Mouse (Mus musculus) frontal cortex, adult (tissue): ENCODE data around the gene Lrrc8e.
A peak's percentile ranks its signal among the peaks of the same experiment; 100 is the strongest.

Experiments used
- ATAC-seq: cut with Nextera tagmentation; 2 replicates; pipeline ENCODE4 v1.9.2; 2017; ENCODE audit warnings: mild to moderate bottlenecking, moderate library complexity, mixed read lengths; ENCODE audit not compliant: low TSS enrichment

Gene Lrrc8e

GRCm38 (mm10) chr8:4226739-4227347 is at the start of gene Lrrc8e:
Gene Lrrc8e (plus strand): TSS chr8:4226827.
- ATAC-seq, result no peak; the same call in 1 of the 2 replicates

- ATAC-seq, result no peak
Measured at GRCm38 (mm10) chr8:4183409-4183808, 43.2 kb upstream of the Lrrc8e start.

- ATAC-seq, result no peak
Measured at GRCm38 (mm10) chr8:4186151-4186550, 40.5 kb upstream of the Lrrc8e start.

- ATAC-seq, result no peak
Measured at GRCm38 (mm10) chr8:4188605-4189004, 38.0 kb upstream of the Lrrc8e start.

GRCm38 (mm10) chr8:4189031-4189722 is 37.5 kb upstream of the Lrrc8e start:
- peak; percentile 29; the same call in 1 of the 2 replicates for ATAC-seq

DNA sequence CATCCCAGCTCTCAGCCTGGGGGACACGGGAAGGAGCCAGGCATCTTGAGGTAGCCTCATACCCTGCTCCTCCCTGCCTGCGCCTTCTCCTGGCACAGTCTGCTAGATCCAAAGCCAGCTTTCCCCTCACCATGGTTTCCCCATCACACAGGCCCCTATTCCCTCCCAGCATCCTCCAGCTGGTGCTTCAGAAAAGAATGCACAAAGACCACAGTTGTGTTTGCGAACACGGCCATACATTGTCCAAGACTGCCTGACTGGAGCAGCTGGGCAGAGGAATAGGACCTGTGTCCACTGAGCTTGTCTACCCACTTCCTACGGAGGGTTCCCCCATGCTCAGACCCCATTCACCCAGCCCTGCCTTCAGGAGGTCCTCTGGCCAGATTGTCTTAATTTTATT is 34.3 kb upstream of the Lrrc8e start:
- ATAC-seq, result peak; percentile 63

- ATAC-seq, result peak; percentile 72
Measured at GRCm38 (mm10) chr8:4192807-4193587, 33.6 kb upstream of the Lrrc8e start.

- ATAC-seq, result no peak
Measured at GRCm38 (mm10) chr8:4193588-4193894, 33.1 kb upstream of the Lrrc8e start.

- ATAC-seq, result no peak
Measured at GRCm38 (mm10) chr8:4201321-4201720, 25.3 kb upstream of the Lrrc8e start.

DNA sequence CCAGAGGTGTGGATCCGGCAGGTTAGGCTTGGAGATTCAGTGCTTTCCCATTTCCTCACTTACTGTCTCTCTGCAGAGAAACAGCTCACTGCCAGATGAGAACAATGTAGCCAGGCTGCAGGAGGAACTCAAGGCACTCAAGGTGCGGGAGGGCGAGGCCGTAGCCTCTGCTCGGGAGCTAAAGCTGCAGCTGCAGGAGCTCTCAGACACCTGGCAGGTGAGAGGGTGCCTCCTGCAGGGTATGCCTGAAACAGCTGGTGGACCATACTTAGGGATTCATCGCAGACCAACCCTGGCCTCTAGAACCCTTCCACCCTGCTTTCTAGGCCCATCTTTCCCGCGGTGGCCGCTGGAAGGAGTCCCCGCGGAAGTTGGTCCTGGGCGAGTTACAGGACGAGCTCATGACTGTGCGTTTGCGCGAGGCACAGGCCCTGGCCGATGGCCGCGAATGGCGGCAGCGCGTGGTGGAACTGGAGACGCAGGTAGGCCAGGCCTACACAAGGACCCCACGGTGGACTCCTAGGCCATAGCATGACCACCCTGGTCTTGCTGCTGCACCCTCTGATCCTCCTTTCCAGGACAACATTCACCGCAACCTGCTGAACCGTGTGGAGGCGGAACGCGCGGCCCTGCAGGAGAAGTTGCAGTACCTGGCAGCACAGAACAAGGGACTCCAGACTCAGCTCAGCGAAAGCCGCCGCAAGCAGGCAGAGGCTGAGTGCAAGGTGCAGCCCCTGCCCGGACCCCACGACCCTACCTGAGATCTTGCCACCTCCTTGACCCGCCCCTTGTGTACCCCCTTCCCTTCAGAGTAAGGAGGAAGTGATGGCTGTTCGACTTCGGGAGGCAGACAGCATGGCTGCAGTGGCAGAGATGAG is 21.1 kb upstream of the Lrrc8e start:
- ATAC-seq, result no peak

- peak; percentile 30 for ATAC-seq
Measured at GRCm38 (mm10) chr8:4206182-4207015, 20.2 kb upstream of the Lrrc8e start.

- no peak for ATAC-seq
Measured at GRCm38 (mm10) chr8:4207016-4207350, 19.6 kb upstream of the Lrrc8e start.

DNA sequence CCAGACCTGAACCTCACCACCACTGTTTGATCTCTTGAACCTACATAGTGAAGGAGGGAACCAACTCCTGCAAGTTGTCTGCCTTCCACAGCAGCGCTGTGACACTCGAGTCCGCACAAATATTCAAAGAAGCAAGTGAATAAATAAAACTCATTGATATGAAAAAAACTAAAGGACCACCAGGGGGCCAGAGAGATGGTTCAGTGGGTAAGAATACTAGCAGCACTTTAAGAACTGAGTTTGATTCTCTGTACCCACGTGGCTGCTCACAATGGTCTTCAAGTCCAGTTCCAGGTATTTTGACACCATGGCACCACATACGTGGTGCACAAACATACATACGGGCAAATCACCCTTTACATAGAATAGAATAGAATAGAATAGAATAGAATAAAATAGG is 15.5 kb upstream of the Lrrc8e start:
- ATAC-seq, result no peak

- no peak for ATAC-seq
Measured at GRCm38 (mm10) chr8:4212809-4213209, 13.8 kb upstream of the Lrrc8e start.

DNA sequence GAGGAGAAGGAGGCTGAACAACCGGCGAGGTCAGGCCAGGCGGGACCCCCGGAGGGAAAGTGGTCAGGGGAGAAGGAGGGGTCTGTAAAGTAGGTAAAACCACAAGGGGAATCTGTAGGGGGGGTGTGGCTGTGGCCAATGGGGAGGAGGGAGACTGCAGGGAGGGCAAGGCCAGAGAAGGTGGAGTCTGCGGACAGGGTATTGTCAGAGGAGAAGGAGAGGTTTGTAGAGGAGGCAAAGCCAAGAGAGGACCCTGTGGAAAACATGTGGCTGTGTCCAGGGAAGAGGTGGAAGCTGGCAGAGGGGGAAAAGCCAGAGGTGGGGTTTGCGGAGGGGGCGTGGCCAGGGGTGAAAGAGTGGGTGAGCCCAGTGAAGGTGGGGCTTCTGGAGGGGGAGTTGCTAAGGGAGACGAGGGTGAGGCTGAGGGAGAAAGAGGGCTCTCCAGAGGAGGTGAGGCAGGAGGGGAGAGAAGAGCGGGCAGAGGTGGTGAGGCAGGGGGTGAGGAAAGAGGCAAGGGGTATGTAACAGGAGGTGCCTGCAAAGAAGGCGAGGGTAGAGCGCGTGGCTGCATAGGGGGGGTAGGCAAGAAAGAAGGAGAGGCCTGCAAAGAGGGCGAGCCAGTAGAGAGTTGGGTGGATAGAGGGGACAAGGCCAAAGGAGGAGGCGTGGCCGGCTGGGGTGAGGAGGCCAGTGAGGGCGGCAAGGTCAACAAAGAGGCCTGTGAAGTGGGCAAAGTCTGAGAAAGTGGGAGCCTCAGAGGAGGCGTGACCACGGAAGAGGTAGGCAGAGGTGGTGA is 13.2 kb upstream of the Lrrc8e start:
- no peak for ATAC-seq

- no peak for ATAC-seq
Measured at GRCm38 (mm10) chr8:4214006-4214980, 12.3 kb upstream of the Lrrc8e start.

- peak; percentile 32 for ATAC-seq
Measured at GRCm38 (mm10) chr8:4216296-4216695, 10.3 kb upstream of the Lrrc8e start.

DNA sequence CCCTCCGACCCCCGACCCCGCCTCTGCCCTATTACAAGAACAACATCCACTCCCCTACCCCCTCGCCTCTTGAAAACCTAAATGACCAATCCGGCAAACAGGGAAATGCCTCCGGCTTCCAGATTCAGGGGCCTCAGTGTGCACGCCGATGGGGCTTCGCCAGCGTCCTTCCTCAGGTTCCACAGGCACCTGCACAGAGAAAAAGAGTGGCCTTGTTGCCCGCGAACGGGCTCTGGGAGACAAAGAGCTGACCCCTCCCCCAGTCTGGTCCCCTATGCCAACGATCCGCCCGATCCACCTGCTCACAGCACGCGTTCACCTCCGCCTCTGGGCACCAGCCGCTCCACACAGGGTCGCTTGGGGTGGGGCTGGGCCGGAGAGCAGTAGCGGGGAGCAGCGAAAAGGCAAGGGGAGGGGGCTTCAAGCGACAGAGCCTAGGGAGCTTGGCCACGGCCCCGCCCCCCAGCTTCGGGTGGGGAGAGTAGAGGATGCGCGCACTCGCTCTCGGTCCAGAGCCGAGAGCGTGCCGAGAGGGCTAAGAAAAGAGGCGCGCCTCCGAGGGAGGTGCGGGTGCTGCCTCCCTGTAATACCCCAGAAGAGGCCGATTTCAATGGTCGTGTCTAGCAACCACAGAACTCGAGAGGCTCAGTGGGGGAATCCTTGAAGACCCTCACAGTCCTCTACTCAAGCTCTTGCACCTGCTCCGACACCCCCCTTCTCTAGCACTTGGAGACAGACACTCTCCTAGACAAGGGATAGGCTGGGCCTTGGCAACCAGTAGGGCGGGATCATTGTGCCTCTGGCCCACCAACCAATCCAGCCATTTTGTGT is 9.6 kb upstream of the Lrrc8e start, which contains the start of gene Prr36:
TSS of gene Prr36 (minus strand) at position 669 of the 831 bp plus-strand sequence.
- ATAC-seq, result peak; percentile 58
